Mouse (Mus musculus) heart, embryonic 12.5 days (tissue): ENCODE data around the gene Tacc3. TPM values are rescaled to one million over a fixed set of nuclear protein-coding genes. Genes with fewer than 3 reads are reported as not detected.
A peak's percentile ranks its signal among the peaks of the same experiment; 100 is the strongest.

ENCODE experiments used
- ATAC-seq: fragments of 200-750 bp; cut with Nextera tagmentation; 2 replicates; pipeline ENCODE4 v1.8.0; 2017; ENCODE audit warnings: moderate TSS enrichment, moderate library complexity; ENCODE audit not compliant: insufficient number of reproducible peaks, low FRiP score
- H3K27ac ChIP-seq: fragments of 300-500 bp; sonication (generic); 2 replicates; pipeline ENCODE4 v1.5.1; 2016; ENCODE audit warnings: mild to moderate bottlenecking, moderate library complexity; ENCODE audit not compliant: poor library complexity, severe bottlenecking
- H3K27me3 ChIP-seq: fragments of 300-500 bp; sonication (generic); replicated peaks from 2 replicates; pipeline ENCODE4 v1.6.1; 2016; ENCODE audit warnings: mild to moderate bottlenecking, moderate library complexity
- H3K36me3 ChIP-seq: fragments of 300-500 bp; sonication (generic); 2 replicates; pipeline ENCODE4 v1.6.1; 2016; ENCODE audit warnings: mild to moderate bottlenecking, moderate library complexity
- H3K4me1 ChIP-seq: fragments of 300-500 bp; sonication (generic); replicated peaks from 2 replicates; pipeline ENCODE4 v1.6.1; 2016; ENCODE audit warnings: mild to moderate bottlenecking
- H3K4me2 ChIP-seq: fragments of 300-500 bp; sonication (generic); 2 replicates; pipeline ENCODE4 v1.6.1; 2016; ENCODE audit warnings: mild to moderate bottlenecking, moderate library complexity
- H3K4me3 ChIP-seq: fragments of 300-500 bp; sonication (generic); 2 replicates; pipeline ENCODE4 v1.5.1; 2016; ENCODE audit warnings: mild to moderate bottlenecking
- H3K9ac ChIP-seq: fragments of 300-500 bp; sonication (generic); 2 replicates; pipeline ENCODE4 v1.6.1; 2016; ENCODE audit warnings: mild to moderate bottlenecking, moderate library complexity
- H3K9me3 ChIP-seq: fragments of 300-500 bp; sonication (generic); replicated peaks from 2 replicates; pipeline ENCODE4 v1.6.1; 2016; ENCODE audit warnings: mild to moderate bottlenecking, moderate library complexity
- WGBS: fragments of 180-500 bp; shearing (Covaris S2); methylation state at CpG from one replicate; pipeline ENCODE4 v1.1.7; 2016; 5-methylcytosine and 5-hydroxymethylcytosine counted together
- polyA plus RNA-seq: library from polyadenylated mRNA; unstranded; fragments of >200 nt; fragmentation: Nextera tagmentation; extraction: Ambion mirVana; gene quantifications from 2 replicates; pipeline ENCODE4 v1.2.1, GENCODE M21; 2016

Gene Tacc3
- polyA plus RNA-seq, 1 experiment from 2014 or later, result 152 TPM

GRCm38 (mm10) chr5:33695718-33696121 is 37.8 kb downstream of the Tacc3 start:
- peaks cover 52% of the 10 kb centered on the region for H3K27me3 ChIP-seq
- no peaks in the 10 kb centered on the region for H3K9me3 ChIP-seq
- ATAC-seq, result 0 out of 2 replicates have a peak, but pooled peaks have one; percentile 5
- H3K36me3 ChIP-seq, result no peaks in the 10 kb centered on the region
- H3K4me3 ChIP-seq, result peak overlapping the region; percentile 48
- H3K4me1 ChIP-seq, result peaks cover 53% of the 10 kb centered on the region
- peak overlapping the region; percentile 72 for H3K9ac ChIP-seq
- 6% methylated on average over 24 of the region's 24 CpGs for WGBS
- no peak overlapping the region for H3K27ac ChIP-seq
- peak overlapping the region; percentile 87 for H3K4me2 ChIP-seq

GRCm38 (mm10) chr5:33696430-33696829 is 38.5 kb downstream of the Tacc3 start:
- no peak overlapping the region for H3K27ac ChIP-seq
- H3K9ac ChIP-seq, result no peak overlapping the region
- H3K9me3 ChIP-seq, result no peaks in the 10 kb centered on the region
- no peak overlapping the region for H3K4me3 ChIP-seq
- WGBS, result 74% methylated on average over 5 of the region's 5 CpGs
- H3K4me1 ChIP-seq, result peaks cover 53% of the 10 kb centered on the region
- peaks cover 52% of the 10 kb centered on the region for H3K27me3 ChIP-seq
- no peak for ATAC-seq
- no peak overlapping the region for H3K4me2 ChIP-seq
- no peaks in the 10 kb centered on the region for H3K36me3 ChIP-seq

GRCm38 (mm10) chr5:33697534-33697933 is 39.6 kb downstream of the Tacc3 start:
- no peak overlapping the region for H3K4me3 ChIP-seq
- H3K27ac ChIP-seq, result no peak overlapping the region
- H3K4me2 ChIP-seq, result no peak overlapping the region
- H3K9ac ChIP-seq, result no peak overlapping the region
- peaks cover 52% of the 10 kb centered on the region for H3K4me1 ChIP-seq
- H3K9me3 ChIP-seq, result no peaks in the 10 kb centered on the region
- H3K27me3 ChIP-seq, result peaks cover 52% of the 10 kb centered on the region
- no peak for ATAC-seq
- no peaks in the 10 kb centered on the region for H3K36me3 ChIP-seq
- WGBS, result 49% methylated on average over 1 of the region's 1 CpGs

DNA sequence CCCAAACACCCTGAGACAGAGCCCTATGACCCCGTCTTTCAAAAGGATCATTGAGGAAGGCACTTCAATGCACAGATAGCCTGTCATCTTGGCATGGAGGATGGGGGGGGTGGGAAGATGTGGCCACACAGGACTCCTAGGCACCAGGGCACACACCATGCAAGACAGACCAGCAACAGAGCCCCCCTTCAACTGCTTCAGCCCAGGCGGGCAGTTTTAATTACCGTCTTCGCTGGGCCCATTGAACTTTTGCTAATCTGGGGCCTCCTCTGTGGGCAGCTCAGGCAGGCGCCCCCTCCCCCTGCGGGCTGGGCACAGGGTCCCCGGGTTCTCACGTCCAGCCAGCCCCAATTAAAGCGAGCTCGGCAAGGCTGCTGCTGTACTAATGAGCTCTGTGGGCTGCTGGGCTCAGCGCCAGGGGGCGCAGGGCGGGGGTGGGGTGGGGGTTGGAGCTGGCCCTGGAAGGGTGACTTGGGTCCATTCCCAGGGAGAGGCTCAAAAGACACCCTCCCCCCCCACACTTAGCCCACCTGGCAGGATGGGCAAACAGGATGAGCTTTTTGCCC is 40.1 kb downstream of the Tacc3 start:
- ATAC-seq, result no peak
- 33% methylated on average over 13 of the region's 13 CpGs for WGBS
- no peaks in the 10 kb centered on the region for H3K36me3 ChIP-seq
- H3K27ac ChIP-seq, result no peak overlapping the region
- no peak overlapping the region for H3K4me3 ChIP-seq
- H3K9ac ChIP-seq, result no peak overlapping the region
- H3K27me3 ChIP-seq, result peaks cover 52% of the 10 kb centered on the region
- no peak overlapping the region for H3K4me2 ChIP-seq
- no peaks in the 10 kb centered on the region for H3K9me3 ChIP-seq
- H3K4me1 ChIP-seq, result peaks cover 47% of the 10 kb centered on the region

GRCm38 (mm10) chr5:33698669-33699068 is 40.7 kb downstream of the Tacc3 start:
- no peak overlapping the region for H3K4me2 ChIP-seq
- no peak overlapping the region for H3K4me3 ChIP-seq
- no peak overlapping the region for H3K27ac ChIP-seq
- H3K9ac ChIP-seq, result no peak overlapping the region
- H3K9me3 ChIP-seq, result no peaks in the 10 kb centered on the region
- peaks cover 48% of the 10 kb centered on the region for H3K27me3 ChIP-seq
- no peaks in the 10 kb centered on the region for H3K36me3 ChIP-seq
- no peak for ATAC-seq
- peaks cover 44% of the 10 kb centered on the region for H3K4me1 ChIP-seq
- WGBS, result 92% methylated on average over 5 of the region's 5 CpGs

GRCm38 (mm10) chr5:33700010-33700409 is 42.1 kb downstream of the Tacc3 start:
- Histone ChIP-seq H3K36me3 (no peaks in the 10 kb centered on the region), H3K27me3 (peaks cover 36% of the 10 kb centered on the region), H3K9me3 (no peaks in the 10 kb centered on the region), H3K4me3 (no peak overlapping the region), H3K27ac (no peak overlapping the region), H3K9ac (no peak overlapping the region), H3K4me2 (peak overlapping the region; percentile 28; the same call in 1 of the 2 replicates), H3K4me1 (peaks cover 52% of the 10 kb centered on the region)
- WGBS, result 16% methylated on average over 13 of the region's 13 CpGs
- no peak for ATAC-seq

GRCm38 (mm10) chr5:33701832-33702231 is 43.9 kb downstream of the Tacc3 start:
- 80% methylated on average over 11 of the region's 11 CpGs for WGBS
- H3K27me3 ChIP-seq, result peaks cover 23% of the 10 kb centered on the region
- H3K9me3 ChIP-seq, result no peaks in the 10 kb centered on the region
- H3K4me2 ChIP-seq, result no peak overlapping the region
- H3K4me3 ChIP-seq, result no peak overlapping the region
- no peaks in the 10 kb centered on the region for H3K36me3 ChIP-seq
- H3K27ac ChIP-seq, result no peak overlapping the region
- peaks cover 61% of the 10 kb centered on the region for H3K4me1 ChIP-seq
- ATAC-seq, result no peak
- H3K9ac ChIP-seq, result no peak overlapping the region

- ATAC-seq, result no peak
- H3K4me2 ChIP-seq, result no peak overlapping the region
- H3K4me3 ChIP-seq, result no peak overlapping the region
- H3K4me1 ChIP-seq, result peaks cover 63% of the 10 kb centered on the region
- H3K9ac ChIP-seq, result no peak overlapping the region
- peaks cover 4% of the 10 kb centered on the region for H3K27me3 ChIP-seq
- no peak overlapping the region for H3K27ac ChIP-seq
- no peaks in the 10 kb centered on the region for H3K9me3 ChIP-seq
- 68% methylated on average over 8 of the region's 8 CpGs for WGBS
- H3K36me3 ChIP-seq, result no peaks in the 10 kb centered on the region
These were observed 46.1 kb downstream of the Tacc3 start for GRCm38 (mm10) chr5:33703999-33704398.

DNA sequence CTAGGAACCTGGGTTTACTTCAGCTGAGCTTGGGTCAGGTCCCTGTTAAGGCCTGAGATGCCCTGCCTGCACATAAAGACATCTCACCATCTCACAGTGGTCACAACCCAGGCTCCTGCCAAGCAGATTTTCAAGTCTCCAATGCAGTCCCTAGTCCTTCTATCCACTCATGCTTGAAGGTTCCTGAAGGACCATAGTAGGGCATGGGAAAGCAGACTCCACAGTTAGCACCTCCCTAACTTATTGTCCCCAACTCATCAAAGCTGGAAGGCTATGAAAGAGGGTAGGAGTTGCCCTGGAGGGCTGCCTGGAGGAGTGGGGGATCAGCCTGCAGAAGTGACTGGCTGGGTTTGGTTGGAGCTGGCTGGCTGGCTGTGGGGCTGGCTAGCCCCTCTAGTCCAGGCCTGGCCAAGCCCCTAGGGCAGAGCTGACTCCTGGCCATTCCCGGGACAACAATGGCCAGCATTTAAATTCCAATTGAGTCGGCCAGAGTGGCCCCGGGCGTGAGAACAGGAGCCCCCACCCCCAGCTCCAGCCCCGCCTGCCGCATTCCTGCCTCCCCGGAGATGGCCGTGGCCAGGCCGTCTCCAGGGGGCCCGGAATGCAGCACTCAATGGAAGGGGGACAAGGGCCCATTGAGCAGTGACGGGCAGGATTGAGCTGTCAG is 47.1 kb downstream of the Tacc3 start:
- Histone ChIP-seq H3K27me3 (no peaks in the 10 kb centered on the region), H3K27ac (0 out of 2 replicates have a peak overlapping the region, but pooled peaks have one; percentile 28), H3K4me3 (no peak overlapping the region), H3K4me1 (peaks cover 54% of the 10 kb centered on the region), H3K4me2 (peak overlapping the region; percentile 44), H3K9me3 (no peaks in the 10 kb centered on the region), H3K36me3 (no peaks in the 10 kb centered on the region), H3K9ac (no peak overlapping the region)
- ATAC-seq, result peak; percentile 27; the same call in 1 of the 2 replicates
- WGBS, result 6% methylated on average over 11 of the region's 11 CpGs

DNA sequence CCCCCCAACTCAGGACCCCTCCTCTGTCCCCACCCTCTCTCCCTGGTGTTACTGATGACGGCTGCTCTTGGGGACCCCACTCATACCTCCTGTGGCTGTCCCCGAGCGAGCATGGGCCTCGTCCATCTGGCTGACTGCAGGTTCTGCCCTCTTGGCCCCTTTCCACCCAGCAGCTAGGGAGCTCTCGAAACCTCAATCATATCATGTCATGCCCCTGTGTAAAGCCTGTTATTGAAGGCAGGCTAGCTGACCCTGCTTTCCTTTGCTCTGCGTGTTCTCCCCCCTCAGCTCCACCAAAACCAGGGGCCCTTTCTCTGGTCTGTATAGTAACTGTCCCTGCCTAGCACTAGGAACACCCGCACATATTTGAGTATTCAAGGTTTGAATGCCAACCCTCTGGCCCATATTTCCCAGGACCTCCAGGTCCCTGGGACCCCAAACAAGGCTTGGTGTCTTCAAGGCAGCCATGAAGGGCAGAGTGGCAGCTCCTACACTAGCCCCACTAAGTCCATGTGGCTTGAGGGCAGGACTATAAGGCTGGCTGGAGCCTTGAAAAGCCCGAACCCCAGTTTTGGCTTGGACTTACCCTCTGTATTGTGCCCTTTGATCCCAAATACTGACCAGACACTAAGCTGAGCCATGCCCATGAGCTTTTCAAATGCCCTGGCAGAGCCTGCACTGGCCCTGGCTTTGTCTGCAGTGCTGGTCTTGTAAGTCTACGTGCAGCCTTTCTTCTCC is 47.9 kb downstream of the Tacc3 start:
- no peak overlapping the region for H3K4me3 ChIP-seq
- peaks cover 48% of the 10 kb centered on the region for H3K4me1 ChIP-seq
- peak; percentile 23 for ATAC-seq
- H3K27ac ChIP-seq, result 0 out of 2 replicates have a peak overlapping the region, but pooled peaks have one; percentile 28
- H3K36me3 ChIP-seq, result no peaks in the 10 kb centered on the region
- no peak overlapping the region for H3K9ac ChIP-seq
- no peaks in the 10 kb centered on the region for H3K9me3 ChIP-seq
- no peaks in the 10 kb centered on the region for H3K27me3 ChIP-seq
- H3K4me2 ChIP-seq, result peak overlapping the region; percentile 44
- 25% methylated on average over 9 of the region's 9 CpGs for WGBS

GRCm38 (mm10) chr5:33706350-33706629 is 48.4 kb downstream of the Tacc3 start:
- 89% methylated on average over 1 of the region's 1 CpGs for WGBS
- Histone ChIP-seq H3K9ac (no peak overlapping the region), H3K4me2 (no peak overlapping the region), H3K4me3 (no peak overlapping the region), H3K9me3 (no peaks in the 10 kb centered on the region), H3K4me1 (peaks cover 48% of the 10 kb centered on the region), H3K36me3 (no peaks in the 10 kb centered on the region), H3K27me3 (no peaks in the 10 kb centered on the region), H3K27ac (0 out of 2 replicates have a peak overlapping the region, but pooled peaks have one; percentile 28)
- ATAC-seq, result no peak
